Mouse (Mus musculus): ENCODE measurements around the gene Nmbr.

The Nmbr gene

GRCm38 (mm10) chr10:14705072-14706066 lies at the start of gene Nmbr, which contains the start of gene Vta1:
Gene Nmbr (plus strand): TSS chr10:14705591.
Gene Vta1 (minus strand): TSS chr10:14705560.
- DNase-seq (ENCODE audit: low spot score in 2 of 2), result peak; percentile 99

GRCm38 (mm10) chr10:14660875-14661274 lies 44.5 kb upstream of the Nmbr start:
- DNase-seq (ENCODE audit: low spot score in 2 of 2), result no peak

GRCm38 (mm10) chr10:14666147-14666546 lies 39.2 kb upstream of the Nmbr start:
- DNase-seq (ENCODE audit: low spot score in 2 of 2), result no peak

- DNase-seq (ENCODE audit: low spot score in 2 of 2), result no peak
Observed at GRCm38 (mm10) chr10:14685663-14686062, 19.7 kb upstream of the Nmbr start.

GRCm38 (mm10) chr10:14688785-14689442 lies 16.5 kb upstream of the Nmbr start:
- no peak for DNase-seq (ENCODE audit: low spot score in 2 of 2)

- no peak for DNase-seq (ENCODE audit: low spot score in 2 of 2)
Observed at GRCm38 (mm10) chr10:14690349-14690748, 15.0 kb upstream of the Nmbr start.

GRCm38 (mm10) chr10:14703239-14703638 lies 2.2 kb upstream of the Nmbr start:
- no peak for DNase-seq (ENCODE audit: low spot score in 2 of 2)

- DNase-seq (ENCODE audit: low spot score in 2 of 2), result no peak
Observed at GRCm38 (mm10) chr10:14703830-14704420, 1.5 kb upstream of the Nmbr start.

- no peak for DNase-seq (ENCODE audit: low spot score in 2 of 2)
Observed at GRCm38 (mm10) chr10:14718114-14718513, 12.7 kb downstream of the Nmbr start, which contains the start of gene Gje1. Gene Gje1 (minus strand): TSS chr10:14718214.

- no peak for DNase-seq (ENCODE audit: low spot score in 2 of 2)
Observed at GRCm38 (mm10) chr10:14725671-14726070, 20.3 kb downstream of the Nmbr start.

- peak in 1 of 2 experiments; percentile 5 for DNase-seq (ENCODE audit: low spot score in 2 of 2)
Observed at GRCm38 (mm10) chr10:14734285-14734684, 28.9 kb downstream of the Nmbr start.

GRCm38 (mm10) chr10:14759665-14760558 lies 54.5 kb downstream of the Nmbr start:
- DNase-seq (ENCODE audit: low spot score in 2 of 2), result no peak

- no peak for DNase-seq (ENCODE audit: low spot score in 2 of 2)
Observed at GRCm38 (mm10) chr10:14760618-14761017, 55.2 kb downstream of the Nmbr start.

- no peak for DNase-seq (ENCODE audit: low spot score in 2 of 2)
Observed at GRCm38 (mm10) chr10:14770227-14770910, 65.0 kb downstream of the Nmbr start.

- no peak for DNase-seq (ENCODE audit: low spot score in 2 of 2)
Observed at GRCm38 (mm10) chr10:14774499-14774898, 69.1 kb downstream of the Nmbr start.

GRCm38 (mm10) chr10:14789969-14790368 lies 84.6 kb downstream of the Nmbr start:
- DNase-seq (ENCODE audit: low spot score in 2 of 2), result no peak

- no peak for DNase-seq (ENCODE audit: low spot score in 2 of 2)
Observed at GRCm38 (mm10) chr10:14816970-14817369, 111.6 kb downstream of the Nmbr start.

Measured in frontal cortex, postnatal 25 days (tissue).